ENCODE assay signal across 8 mouse cellular contexts in the genomic region with DNA sequence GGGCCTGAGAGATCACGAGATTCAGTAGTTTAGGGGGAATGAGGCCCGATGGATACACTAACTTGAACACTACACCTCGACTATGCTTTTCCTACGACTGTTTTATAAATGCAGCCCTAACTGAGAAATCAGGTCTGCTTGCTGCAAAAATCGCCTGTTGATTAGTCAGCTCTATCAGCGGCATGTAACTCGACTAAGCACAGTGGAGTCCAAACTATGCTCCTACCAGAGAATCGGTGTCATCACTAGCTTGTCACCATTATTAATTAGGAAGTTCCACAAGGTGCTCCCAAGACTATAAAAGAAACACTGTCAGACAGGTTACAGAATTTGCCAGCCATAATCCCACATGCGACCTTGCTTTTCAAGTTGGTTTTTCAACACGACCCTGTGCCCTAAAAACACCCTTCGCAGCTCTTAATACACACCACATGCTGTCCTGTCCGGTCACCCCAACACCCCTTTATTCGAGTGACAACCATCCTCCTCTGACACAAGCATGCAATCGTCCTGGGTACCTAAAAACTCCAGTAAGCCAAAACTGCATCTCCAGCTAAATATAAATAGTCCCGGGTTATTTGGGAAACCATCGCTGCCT. TPM values are rescaled to one million over a fixed set of nuclear protein-coding genes. Genes with fewer than 3 reads are reported as not detected.
A peak's percentile ranks its signal among the peaks of the same experiment; 100 is the strongest.
DNase-seq lines count a peak whose midpoint lies in the region; ATAC-seq and TF ChIP-seq lines count a peak whose summit lies in the region.

No protein-coding gene starts in this region.

- ATAC-seq in lung, embryonic 16.5 days (ENCODE audit: low read depth) = no peak
- 0 out of 2 replicates have a peak, but pooled peaks have one; percentile 5 for ATAC-seq in embryonic facial prominence, embryonic 15.5 days (ENCODE audit: insufficient number of reproducible peaks, low FRiP score, low TSS enrichment, low read depth)
- ATAC-seq in limb, embryonic 14.5 days (ENCODE audit: low FRiP score, low read depth) = no peak

- H3K27ac ChIP-seq in lung, embryonic 16.5 days (ENCODE audit: low read length) = peak overlapping the region; percentile 77; the same call in 1 of the 2 replicates
- peak overlapping the region; percentile 61 for H3K27ac ChIP-seq in embryonic facial prominence, embryonic 15.5 days (replicated peaks)
- H3K27ac ChIP-seq in limb, embryonic 14.5 days (replicated peaks; ENCODE audit: low read depth, low read length) = peak overlapping the region; percentile 58; the same call in 1 of the 2 replicates

- TF ChIP-seq POLR2A in limb, embryonic 14.5 days (IDR thresholded peaks at IDR 0.05; ENCODE audit: borderline replicate concordance, extremely low read depth, insufficient read depth, insufficient read length) = no peak

- H3K4me1 ChIP-seq in lung, embryonic 16.5 days (replicated peaks; ENCODE audit: control insufficient read depth, insufficient read depth, low read length) = peaks cover 15% of the 10 kb centered on the region
- peaks cover 14% of the 10 kb centered on the region for H3K4me1 ChIP-seq in embryonic facial prominence, embryonic 15.5 days
- H3K4me1 ChIP-seq in limb, embryonic 14.5 days (ENCODE audit: control insufficient read depth, insufficient read depth, low read length) = peaks cover 14% of the 10 kb centered on the region

- peak overlapping the region; percentile 65 for H3K4me2 ChIP-seq in lung, embryonic 16.5 days (ENCODE audit: low read depth, low read length)
- peak overlapping the region; percentile 65 for H3K4me2 ChIP-seq in embryonic facial prominence, embryonic 15.5 days (replicated peaks)
- H3K4me2 ChIP-seq in limb, embryonic 14.5 days (replicated peaks; ENCODE audit: low read depth, low read length, severe bottlenecking) = peak overlapping the region; percentile 62

- DNase-seq in lung, adult 18-20 months = no peak
- no peak for DNase-seq in limb, embryonic 14.5 days (ENCODE audit: low spot score)
- peak; percentile 10 for DNase-seq in splenic B cell, adult 2 months (ENCODE audit: low read depth, low spot score)
- no peak for DNase-seq in urinary bladder, adult 18-20 months (ENCODE audit: low spot score in 2 of 2)
- no peak for DNase-seq in left cerebral cortex, postnatal 25 days (ENCODE audit: low spot score in 2 of 2)
- DNase-seq in embryo, embryonic 10.5 days (ENCODE audit: low spot score) = no peak

- 13% methylated on average over 16 of the region's 16 CpGs for WGBS in lung, embryonic 16.5 days
- 15% methylated on average over 16 of the region's 16 CpGs for WGBS in embryonic facial prominence, embryonic 15.5 days
- 19% methylated on average over 16 of the region's 16 CpGs for WGBS in limb, embryonic 14.5 days

- H3K27me3 ChIP-seq in lung, embryonic 16.5 days (ENCODE audit: control insufficient read depth, insufficient read depth, low read depth, low read length) = no peaks in the 10 kb centered on the region
- H3K27me3 ChIP-seq in embryonic facial prominence, embryonic 15.5 days = no peaks in the 10 kb centered on the region
- no peaks in the 10 kb centered on the region for H3K27me3 ChIP-seq in limb, embryonic 14.5 days (ENCODE audit: control insufficient read depth, insufficient read depth, low read length)
- no peaks in the 10 kb centered on the region for H3K27me3 ChIP-seq in splenic B cell, adult 2 months (ENCODE audit: control insufficient read depth, insufficient read depth, low read length, poor library complexity, severe bottlenecking)

- no peaks in the 10 kb centered on the region for H3K9me3 ChIP-seq in lung, embryonic 16.5 days (ENCODE audit: control insufficient read depth, low read length)
- H3K9me3 ChIP-seq in embryonic facial prominence, embryonic 15.5 days (replicated peaks) = no peaks in the 10 kb centered on the region
- H3K9me3 ChIP-seq in limb, embryonic 14.5 days (ENCODE audit: control insufficient read depth, low read length) = no peaks in the 10 kb centered on the region

- H3K4me3 ChIP-seq in lung, embryonic 16.5 days (ENCODE audit: low read length) = peak overlapping the region; percentile 77
- peak overlapping the region; percentile 69 for H3K4me3 ChIP-seq in embryonic facial prominence, embryonic 15.5 days (replicated peaks)
- H3K4me3 ChIP-seq in limb, embryonic 14.5 days (replicated peaks; ENCODE audit: low read length) = peak overlapping the region; percentile 72

- H3K36me3 ChIP-seq in lung, embryonic 16.5 days (ENCODE audit: control insufficient read depth, insufficient read depth, low read length) = no peaks in the 10 kb centered on the region
- H3K36me3 ChIP-seq in embryonic facial prominence, embryonic 15.5 days = no peaks in the 10 kb centered on the region
- no peaks in the 10 kb centered on the region for H3K36me3 ChIP-seq in limb, embryonic 14.5 days (ENCODE audit: control insufficient read depth, insufficient read depth, low read length)
- H3K36me3 ChIP-seq in splenic B cell, adult 2 months (ENCODE audit: control insufficient read depth, insufficient read depth, low read length, poor library complexity, severe bottlenecking) = no peaks in the 10 kb centered on the region

- peak overlapping the region; percentile 88 for H3K9ac ChIP-seq in lung, embryonic 16.5 days (ENCODE audit: low read length)
- H3K9ac ChIP-seq in embryonic facial prominence, embryonic 15.5 days = peak overlapping the region; percentile 69
- peak overlapping the region; percentile 83 for H3K9ac ChIP-seq in limb, embryonic 14.5 days (ENCODE audit: low read depth, low read length, severe bottlenecking)

- intact Hi-C loops in left cerebral cortex, postnatal 25 days (cut with DNase I) = no loop called here

RNA-seq across cellular contexts. Expression of gene Dnmbp, which starts 0.7 kb away (rescaled TPM):
- 20.4 and 22.1 TPM in 2 replicates for polyA plus RNA-seq in lung, embryonic 16.5 days (2015; fragmentation: Nextera tagmentation; extraction: Ambion mirVana)
- polyA plus RNA-seq in embryonic facial prominence, embryonic 15.5 days (2015; fragmentation: Nextera tagmentation; extraction: Ambion mirVana) = 19.2 and 19.4 TPM in 2 replicates
- 33.0 and 39.7 TPM in 2 replicates for polyA plus RNA-seq in limb, embryonic 14.5 days (2012; rRNA removed)
- polyA plus RNA-seq in limb, embryonic 14.5 days (2014; fragmentation: Nextera tagmentation; extraction: Ambion mirVana) = 23.3 and 26.1 TPM in 2 replicates
- total RNA-seq in left cerebral cortex, postnatal 25 days (2021) = 10 to 100 TPM in 1 of 2 experiments, 1 to 10 TPM in 1; 10.0 to 13.3 TPM

RNA-seq across cellular contexts. Expression of gene Cpn1, which starts 47.1 kb away (rescaled TPM):
- 4.9 and 5.5 TPM in 2 replicates for polyA plus RNA-seq in lung, embryonic 16.5 days (2015; fragmentation: Nextera tagmentation; extraction: Ambion mirVana)
- polyA plus RNA-seq in embryonic facial prominence, embryonic 15.5 days (2015; fragmentation: Nextera tagmentation; extraction: Ambion mirVana) = 0.40 and 0.45 TPM in 2 replicates
- polyA plus RNA-seq in limb, embryonic 14.5 days (2012; rRNA removed) = 0.19 and 0.26 TPM in 2 replicates
- polyA plus RNA-seq in limb, embryonic 14.5 days (2014; fragmentation: Nextera tagmentation; extraction: Ambion mirVana) = 0.14 TPM in 1 of 2 replicates, not detected in the other
- under 1 TPM; 0.18 to 0.43 TPM for total RNA-seq in left cerebral cortex, postnatal 25 days (2021)
